Mouse (Mus musculus): ENCODE measurements around the gene Prkcq. TPM values are rescaled to one million over a fixed set of nuclear protein-coding genes. Genes with fewer than 3 reads are reported as not detected.

Gene Prkcq
- polyA plus RNA-seq, 2 experiments from 2014 or later: 134 to 151 TPM

- peak; percentile 87 for ATAC-seq
Measured at GRCm38 (mm10) chr2:11187166-11187565, 15.3 kb downstream of the Prkcq start.

GRCm38 (mm10) chr2:11188279-11188678, 16.4 kb downstream of the Prkcq start:
- peak; percentile 28 for ATAC-seq

GRCm38 (mm10) chr2:11189150-11189767, 17.4 kb downstream of the Prkcq start:
- ATAC-seq: no peak

- ATAC-seq: peak; percentile 29
Measured at GRCm38 (mm10) chr2:11192281-11193098, 20.6 kb downstream of the Prkcq start.

- peak; percentile 70 for ATAC-seq
Measured at GRCm38 (mm10) chr2:11193099-11193618, 21.3 kb downstream of the Prkcq start.

GRCm38 (mm10) chr2:11194732-11195340, 22.9 kb downstream of the Prkcq start:
- peak; percentile 47 for ATAC-seq

GRCm38 (mm10) chr2:11196071-11196470, 24.2 kb downstream of the Prkcq start:
- ATAC-seq: no peak

GRCm38 (mm10) chr2:11196952-11197559, 25.1 kb downstream of the Prkcq start:
- ATAC-seq: no peak

- no peak for ATAC-seq
Measured at GRCm38 (mm10) chr2:11199624-11200023, 27.7 kb downstream of the Prkcq start.

- peak; percentile 31 for ATAC-seq
Measured at GRCm38 (mm10) chr2:11202841-11203240, 30.9 kb downstream of the Prkcq start.

- peak; percentile 51 for ATAC-seq
Measured at GRCm38 (mm10) chr2:11203261-11203660, 31.4 kb downstream of the Prkcq start.

- peak; percentile 80 for ATAC-seq
Measured at GRCm38 (mm10) chr2:11204232-11204631, 32.3 kb downstream of the Prkcq start.

- peak; percentile 25 for ATAC-seq
Measured at GRCm38 (mm10) chr2:11204961-11205360, 33.1 kb downstream of the Prkcq start.

GRCm38 (mm10) chr2:11205720-11206119, 33.8 kb downstream of the Prkcq start:
- ATAC-seq: peak; percentile 16

- ATAC-seq: peak; percentile 9
Measured at GRCm38 (mm10) chr2:11208263-11208662, 36.4 kb downstream of the Prkcq start.

GRCm38 (mm10) chr2:11209335-11209734, 37.4 kb downstream of the Prkcq start:
- no peak for ATAC-seq

GRCm38 (mm10) chr2:11210241-11210916, 38.5 kb downstream of the Prkcq start:
- no peak for ATAC-seq

GRCm38 (mm10) chr2:11211961-11212562, 40.2 kb downstream of the Prkcq start:
- ATAC-seq: peak; percentile 53

- peak; percentile 40 for ATAC-seq
Measured at GRCm38 (mm10) chr2:11216421-11216820, 44.5 kb downstream of the Prkcq start.

GRCm38 (mm10) chr2:11216847-11217246, 44.9 kb downstream of the Prkcq start:
- ATAC-seq: peak; percentile 2

- ATAC-seq: peak; percentile 91
Measured at GRCm38 (mm10) chr2:11218122-11218521, 46.2 kb downstream of the Prkcq start.

- no peak for ATAC-seq
Measured at GRCm38 (mm10) chr2:11219262-11219661, 47.4 kb downstream of the Prkcq start.
